Mouse (Mus musculus) thymus, adult 2 months (tissue): Measurements from ENCODE around the gene Polr3gl.

Experiments
- CTCF ChIP-seq: fragments of 200-500 bp; IDR thresholded peaks from 2 replicates; pipeline ENCODE4 v1.5.1; 2012; ENCODE audit warnings: mild to moderate bottlenecking, control low read depth, low read length, moderate library complexity, borderline replicate concordance; ENCODE audit not compliant: control insufficient read depth, poor library complexity, insufficient read depth; ENCODE audit errors: extremely low read depth
- POLR2A ChIP-seq: fragments of 200-500 bp; IDR thresholded peaks from 2 replicates; pipeline ENCODE4 v1.6.1; 2012; ENCODE audit warnings: mild to moderate bottlenecking, low read length, control low read depth, moderate library complexity; ENCODE audit not compliant: control insufficient read depth, poor library complexity, insufficient read depth; ENCODE audit errors: extremely low read depth

GRCm38 (mm10) chr3:96545565-96545964 lies 48.4 kb downstream of the Polr3gl start:
- TF ChIP-seq CTCF (no peak), POLR2A (no peak)
